Mouse (Mus musculus) inflammation-experienced regulatory T-cells, adult 16 weeks (primary cell): ENCODE results near the gene Aox3. TPM values are rescaled to one million over a fixed set of nuclear protein-coding genes. Genes with fewer than 3 reads are reported as not detected.

Experiments used
- polyA plus RNA-seq: library from polyadenylated mRNA; unstranded; fragments of 100-300 nt; shearing (Covaris generic); gene quantifications from one replicate; pipeline ENCODE4 v1.2.1, GENCODE M21; 2017

The Aox3 gene
- not detected for polyA plus RNA-seq

DNA sequence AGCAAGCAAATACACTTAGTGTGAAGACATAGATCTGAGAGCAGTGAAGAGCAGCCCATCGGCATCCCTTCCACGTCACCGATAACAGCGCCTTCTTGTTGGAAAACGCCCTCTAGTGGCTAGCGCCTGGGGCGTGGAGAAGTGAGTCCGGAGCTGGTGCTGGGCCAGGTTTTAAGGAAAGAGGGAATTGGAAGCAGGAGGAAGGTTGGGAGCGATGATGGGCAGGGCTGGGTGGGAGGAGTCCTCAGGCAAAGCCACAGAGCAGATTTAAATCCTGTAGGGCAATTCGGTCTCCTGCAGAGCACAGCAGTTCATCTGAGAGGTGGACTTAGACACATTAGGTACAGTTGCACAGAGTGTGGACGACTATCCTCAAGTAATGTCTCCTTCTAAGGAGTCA, at the start of gene Aox3:
Aox3 (plus strand) TSS at position 251 of the 400 bp plus-strand sequence.

DNA sequence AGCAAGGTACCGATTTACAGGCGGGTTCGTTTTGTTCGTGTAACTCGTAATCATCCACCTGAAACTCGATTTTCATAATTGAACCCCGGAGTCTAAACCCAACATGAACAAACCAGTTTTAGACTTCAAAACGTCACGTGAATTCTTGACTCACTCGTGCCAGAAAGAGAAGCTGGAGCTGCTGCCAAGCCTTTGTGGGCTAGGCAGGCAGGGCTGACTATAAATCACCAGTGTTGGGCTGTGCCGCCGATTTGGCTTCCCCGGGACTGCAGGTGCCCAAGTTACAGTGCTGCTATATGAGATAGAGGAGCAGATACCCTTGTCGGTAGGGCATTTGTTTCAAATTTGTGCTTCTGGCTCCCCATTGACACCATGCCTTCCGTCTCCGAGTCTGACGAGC, 97.3 kb downstream of the Aox3 start, which contains the start of gene Aox4:
Aox4 (plus strand) TSS at position 195 of the 400 bp plus-strand sequence.

Other genes with a start within 250 kb of the Aox3 start
- gene Sgo2a, start 117.2 kb upstream of the Aox3 start, polyA plus RNA-seq, result 1.3 TPM
- gene Kctd18, start 94.2 kb upstream of the Aox3 start, polyA plus RNA-seq, result 42.4 TPM
- not detected for gene Aox1, start 83.2 kb upstream of the Aox3 start, polyA plus RNA-seq
- not detected for gene Aox4, start 97.3 kb downstream of the Aox3 start, polyA plus RNA-seq
- not detected for gene Aox2, start 165.2 kb downstream of the Aox3 start, polyA plus RNA-seq